Mouse (Mus musculus): ENCODE data around the gene Fuca1.

Fuca1 gene

DNA sequence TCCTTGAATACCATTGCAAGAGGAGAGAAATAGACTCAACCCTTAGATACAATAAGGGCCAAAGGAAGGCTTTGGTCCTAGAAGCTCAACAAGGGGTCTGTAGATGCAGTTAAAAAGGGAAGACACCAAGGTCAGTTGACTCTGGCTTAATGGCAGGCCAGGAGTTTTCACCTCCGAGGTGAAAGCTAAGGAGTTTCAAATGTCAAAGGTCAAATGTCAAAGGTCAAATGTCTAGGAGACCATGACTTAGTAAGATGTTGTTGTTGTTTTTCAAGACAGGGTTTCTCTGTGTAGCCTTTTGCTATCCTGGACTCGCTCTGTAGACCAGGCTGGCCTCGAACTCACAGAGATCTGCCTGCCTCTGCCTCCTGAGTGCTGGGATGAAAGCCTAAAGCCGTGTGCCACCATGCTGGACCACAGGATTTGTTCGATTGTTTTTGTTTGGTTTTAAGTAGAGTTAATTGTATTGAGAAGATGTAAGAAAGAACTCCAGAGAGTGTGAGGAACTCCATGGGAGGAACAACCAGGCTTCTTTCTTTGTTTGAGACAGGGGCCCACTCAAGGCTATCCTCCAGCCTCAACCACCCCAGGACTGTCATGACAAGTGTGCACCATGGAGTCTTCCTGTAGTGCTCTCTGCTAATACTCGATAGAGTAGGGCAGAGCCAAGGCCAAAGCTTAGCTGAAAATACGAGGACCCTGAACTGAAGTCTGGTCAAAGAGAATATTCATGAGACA is 31.2 kb upstream of the Fuca1 start:
- DNase-seq (ENCODE audit: low spot score), result no peak

DNA sequence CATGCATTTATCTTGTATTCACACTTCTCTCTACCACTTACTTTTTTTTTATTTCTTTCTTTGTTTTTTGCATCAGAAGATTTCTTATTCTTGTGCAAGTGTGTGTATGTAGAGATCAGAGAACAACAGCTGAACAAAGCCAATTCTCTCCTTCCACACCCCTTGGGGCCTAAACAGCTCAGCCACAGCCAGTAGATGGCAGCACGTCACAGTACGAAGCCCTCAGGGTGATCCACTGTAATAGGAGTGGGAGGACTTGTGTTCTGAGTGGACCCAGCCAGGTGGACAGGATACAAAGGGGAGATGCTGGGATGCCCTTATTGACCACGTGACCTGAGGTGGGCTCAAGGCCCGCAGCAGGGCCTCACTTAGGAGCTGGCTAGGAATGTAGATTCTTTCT is 30.7 kb upstream of the Fuca1 start:
- DNase-seq (ENCODE audit: low spot score), result peak; percentile 86

DNA sequence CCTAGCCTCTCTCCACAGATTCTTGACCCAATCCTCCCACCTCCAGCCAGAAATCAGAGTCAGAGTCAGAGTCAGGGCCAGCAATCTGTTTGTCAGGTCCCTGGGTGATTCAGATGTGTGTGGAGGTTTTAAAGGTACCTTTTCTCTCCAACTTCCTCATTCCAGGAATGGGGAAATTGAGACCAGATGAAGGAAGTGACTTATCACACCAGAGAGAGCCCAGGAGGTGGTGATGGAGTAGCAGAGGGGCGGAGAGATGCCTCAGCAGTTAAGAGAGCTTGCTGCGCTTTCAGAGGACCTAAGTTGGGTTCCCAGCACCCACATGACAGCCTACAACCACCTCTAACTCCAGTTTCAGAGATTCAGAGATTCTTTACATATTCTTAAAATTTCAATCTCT is 29.0 kb upstream of the Fuca1 start:
- no peak for DNase-seq (ENCODE audit: low spot score)

DNA sequence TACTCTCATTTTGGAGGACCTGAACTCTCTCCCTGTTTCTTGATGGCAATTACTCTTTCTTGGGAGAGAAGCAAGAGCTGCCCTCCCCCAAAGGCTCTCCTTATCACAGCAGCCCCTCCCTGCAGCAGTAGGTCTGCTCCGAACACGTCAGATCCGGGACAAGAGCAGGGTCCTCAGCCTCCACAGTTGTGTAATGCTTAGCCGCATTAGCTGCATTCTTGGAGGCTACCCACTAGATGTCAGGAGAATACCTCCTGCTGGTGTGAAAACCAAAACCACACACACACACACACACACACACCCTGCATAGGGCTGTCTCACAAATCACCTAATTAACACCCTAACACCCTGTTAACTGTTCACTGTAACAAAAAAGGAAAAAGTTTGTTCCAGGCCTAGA is 27.7 kb upstream of the Fuca1 start:
- DNase-seq (ENCODE audit: low spot score), result no peak

DNA sequence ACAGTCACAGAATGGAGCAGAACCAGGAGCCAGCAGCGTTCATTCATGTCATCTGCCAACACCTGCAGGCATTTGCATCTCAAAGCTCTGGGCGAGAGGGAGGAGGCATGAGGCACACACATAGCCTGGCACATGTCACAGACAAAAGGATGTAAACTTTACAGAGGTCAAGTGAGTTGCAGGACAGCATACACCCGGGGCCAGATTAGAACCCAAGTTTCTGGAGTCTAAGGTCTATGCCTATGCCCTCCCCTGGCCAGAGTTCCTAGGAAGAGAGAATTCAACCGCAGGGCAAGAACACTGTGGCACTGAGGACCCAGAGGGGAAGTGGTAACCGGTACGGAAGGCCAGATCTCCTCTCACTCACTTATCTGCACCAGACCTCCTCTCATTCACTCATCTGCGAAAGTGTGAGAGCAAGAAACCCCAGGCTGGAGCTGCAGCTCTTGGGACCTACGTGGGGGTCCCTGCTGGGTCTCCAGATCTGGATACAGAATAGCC is 25.4 kb upstream of the Fuca1 start, which contains the start of gene Cnr2:
TSS of gene Cnr2 (plus strand) at position 324 of the 501 bp plus-strand sequence.
- no peak for DNase-seq (ENCODE audit: low spot score)

DNA sequence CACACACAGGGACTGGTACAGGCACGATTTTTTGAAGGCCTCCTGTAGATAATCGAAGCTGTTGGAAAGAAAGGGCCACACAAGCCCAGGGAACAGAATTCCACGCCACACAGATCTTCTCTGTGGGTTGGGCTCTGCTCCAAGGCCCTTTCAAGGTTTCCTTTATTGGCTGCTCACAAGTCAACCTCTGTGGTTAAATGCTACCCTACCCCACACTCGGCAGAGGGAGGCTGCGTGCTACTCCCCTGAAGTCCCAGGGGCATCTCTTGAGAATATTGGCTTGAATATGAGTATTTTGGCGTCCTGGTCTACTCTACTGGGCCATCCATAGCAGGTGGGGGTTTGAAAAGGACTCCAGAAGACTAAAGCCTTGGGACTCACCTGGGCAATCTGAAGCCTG is 24.4 kb upstream of the Fuca1 start:
- DNase-seq (ENCODE audit: low spot score), result no peak

DNA sequence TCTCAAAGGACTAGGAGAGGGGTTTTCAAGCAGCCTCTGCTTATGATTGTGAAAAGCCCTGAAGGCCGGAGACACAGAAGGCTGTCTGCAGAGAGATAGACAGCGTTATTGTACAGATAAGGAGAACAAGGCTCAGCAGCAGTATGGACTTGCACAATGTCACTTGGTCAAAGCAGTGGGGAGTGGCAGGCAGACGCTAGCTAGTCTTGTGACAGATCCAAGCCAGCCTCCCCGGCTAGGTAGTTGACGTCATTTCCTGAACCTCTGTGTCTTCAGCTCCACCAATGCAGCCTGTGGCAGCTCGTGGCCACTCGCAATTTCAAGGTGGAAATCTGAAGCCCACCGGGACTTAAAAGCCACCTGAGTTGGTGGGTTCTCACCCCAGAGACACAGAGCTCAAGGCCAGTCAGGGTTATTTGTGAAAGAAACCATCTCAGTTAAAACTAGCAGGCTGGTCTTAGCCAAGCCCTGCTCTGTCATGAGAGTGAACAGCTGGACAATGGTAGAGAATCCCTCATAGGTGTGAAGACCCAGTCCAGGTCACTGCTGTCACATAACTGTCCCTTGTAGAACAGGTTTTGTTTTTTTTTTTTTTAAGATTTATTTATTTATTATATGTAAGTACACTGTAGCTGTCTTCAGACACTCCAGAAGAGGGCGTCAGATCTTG is 22.0 kb upstream of the Fuca1 start:
- DNase-seq (ENCODE audit: low spot score), result peak; percentile 91

DNA sequence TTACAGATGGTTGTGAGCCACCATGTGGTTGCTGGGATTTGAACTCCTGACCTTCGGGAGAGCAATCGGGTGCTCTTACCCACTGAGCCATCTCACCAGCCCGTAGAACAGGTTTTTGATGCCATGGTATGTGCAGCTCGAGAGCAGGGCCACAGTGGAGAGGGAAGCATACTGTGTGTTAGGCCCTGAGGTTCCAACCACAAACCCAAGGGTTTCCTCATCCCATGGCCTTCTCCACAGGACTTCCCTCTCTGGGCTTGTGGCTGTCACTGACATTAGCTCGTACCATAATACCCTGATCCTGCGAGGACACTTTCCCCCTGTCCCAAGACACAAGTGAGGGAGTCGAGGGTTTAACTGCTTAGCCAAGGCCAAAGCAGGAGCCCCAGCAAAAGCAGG is 21.5 kb upstream of the Fuca1 start:
- DNase-seq (ENCODE audit: low spot score), result no peak

DNA sequence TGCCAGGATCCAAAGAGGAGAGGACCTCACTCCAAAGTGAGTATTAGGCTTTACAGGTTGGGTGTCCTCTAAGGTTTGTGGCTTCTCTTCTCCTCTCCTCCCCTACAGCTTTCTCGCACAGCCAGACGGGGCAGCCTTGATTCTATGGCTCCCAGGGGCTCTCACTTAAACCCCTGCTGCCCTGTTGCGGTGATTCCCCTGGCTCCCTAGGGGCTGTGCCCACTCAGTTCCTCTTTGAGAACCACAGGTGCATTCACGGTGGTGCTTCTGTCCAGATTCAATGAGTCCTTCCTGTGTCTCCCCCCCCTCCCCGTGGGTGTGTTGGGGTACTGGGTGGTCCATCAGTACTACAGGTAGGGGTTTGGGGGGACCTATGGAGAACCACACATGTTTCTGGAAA is 20.5 kb upstream of the Fuca1 start:
- DNase-seq (ENCODE audit: low spot score), result no peak

DNA sequence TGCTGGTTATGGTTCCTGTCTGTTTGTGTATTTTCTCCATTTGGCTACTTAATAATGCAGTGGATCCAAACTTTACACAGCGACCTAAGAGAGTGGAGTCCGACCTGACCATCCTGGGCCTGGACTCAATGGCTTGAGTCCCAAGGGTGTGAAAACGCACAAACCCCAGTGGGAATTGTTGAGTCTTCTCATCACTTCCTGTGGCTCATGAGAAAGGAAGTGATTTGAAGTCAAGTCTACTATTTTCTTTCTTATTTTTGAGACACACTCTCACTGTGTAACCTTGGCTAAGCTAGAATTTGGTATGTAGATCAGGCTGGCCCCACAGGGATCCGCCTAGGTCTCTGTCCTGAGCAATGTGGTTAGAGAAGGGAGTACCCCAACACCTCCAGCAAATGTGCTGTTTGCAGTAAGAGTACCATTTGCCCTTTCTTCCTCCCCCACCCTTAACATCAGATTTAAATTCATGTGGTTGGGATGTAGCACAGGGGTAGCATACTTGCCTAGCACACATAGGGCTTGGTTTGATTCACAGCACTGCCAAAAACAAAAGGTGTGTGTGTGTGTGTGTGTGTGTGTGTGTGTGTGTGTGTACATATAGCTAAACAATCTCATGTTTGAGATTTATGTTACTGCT is 17.8 kb upstream of the Fuca1 start:
- no peak for DNase-seq (ENCODE audit: low spot score)

DNA sequence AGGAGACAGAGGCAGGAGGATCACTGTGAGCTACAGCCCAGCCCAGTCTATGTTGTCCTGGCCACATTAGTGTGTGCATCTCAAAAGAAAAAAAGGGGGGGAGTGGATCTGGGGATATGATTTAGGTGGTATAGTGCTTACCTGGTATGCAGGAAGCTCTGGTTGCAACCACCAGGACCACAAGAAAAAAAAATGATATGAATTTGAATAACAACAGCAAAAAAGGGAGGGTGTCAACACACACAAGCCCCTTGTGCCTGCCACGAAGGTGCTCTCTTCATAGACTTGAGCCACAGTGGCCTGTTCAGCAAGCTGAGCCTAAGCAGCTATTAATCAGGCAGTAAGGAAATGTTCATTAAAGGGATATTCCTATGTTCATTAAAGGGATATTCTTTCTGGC is 15.7 kb upstream of the Fuca1 start:
- DNase-seq (ENCODE audit: low spot score), result no peak

DNA sequence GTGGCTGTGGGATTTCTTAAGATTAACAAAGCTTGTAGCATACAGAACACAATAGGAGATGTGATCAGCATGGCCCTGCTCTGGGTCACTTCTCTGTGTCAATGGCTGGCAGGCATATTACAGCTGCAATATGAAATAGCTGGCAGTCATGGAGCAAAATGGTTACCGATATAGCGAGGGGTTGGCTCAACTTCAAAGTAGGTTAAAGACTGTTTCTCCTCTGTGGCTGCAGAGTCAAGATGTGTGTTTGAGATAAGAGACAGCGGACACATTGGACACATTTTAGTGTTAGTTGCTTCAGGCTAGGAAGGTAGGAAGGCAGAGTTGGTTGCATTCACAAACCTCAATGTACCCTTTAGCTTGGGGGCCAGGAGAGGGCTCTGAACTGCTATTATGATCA is 13.9 kb upstream of the Fuca1 start:
- peak; percentile 44 for DNase-seq (ENCODE audit: low spot score)

DNA sequence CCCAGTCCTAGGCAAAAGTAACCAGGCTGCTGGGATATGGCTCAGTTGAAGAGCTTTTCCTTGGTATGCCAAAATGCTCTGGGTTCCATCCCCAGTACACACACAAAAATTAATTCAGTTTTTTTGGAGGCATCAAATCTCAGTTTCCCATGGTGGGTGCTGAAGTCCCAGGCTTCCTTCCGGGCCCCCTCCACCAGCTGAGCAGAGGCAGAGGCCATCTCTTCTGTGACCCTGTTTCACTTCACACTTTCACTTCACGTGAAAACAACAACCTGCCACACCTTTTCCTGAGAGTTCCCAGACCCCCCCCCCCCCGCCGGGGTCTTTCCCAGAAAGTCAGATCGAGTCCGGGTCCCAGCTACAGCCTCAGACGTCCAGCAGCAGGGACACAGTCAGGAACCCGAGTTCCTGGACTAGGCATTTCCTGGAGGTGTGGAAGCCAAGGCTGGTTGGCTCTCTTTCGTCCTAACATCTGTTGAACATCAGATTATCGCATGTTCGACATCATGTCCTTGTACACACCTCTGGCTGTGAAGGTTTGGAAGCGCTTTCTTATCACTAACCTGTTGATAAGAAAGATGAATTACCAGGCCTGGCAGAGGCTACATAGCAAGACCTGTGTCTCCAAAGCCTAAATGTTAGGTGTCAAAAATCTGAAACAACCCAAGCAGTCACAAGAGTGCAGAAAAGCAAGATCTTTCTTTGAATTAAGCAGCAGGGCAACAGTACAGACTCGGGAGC is 11.0 kb upstream of the Fuca1 start:
- no peak for DNase-seq (ENCODE audit: low spot score)

DNA sequence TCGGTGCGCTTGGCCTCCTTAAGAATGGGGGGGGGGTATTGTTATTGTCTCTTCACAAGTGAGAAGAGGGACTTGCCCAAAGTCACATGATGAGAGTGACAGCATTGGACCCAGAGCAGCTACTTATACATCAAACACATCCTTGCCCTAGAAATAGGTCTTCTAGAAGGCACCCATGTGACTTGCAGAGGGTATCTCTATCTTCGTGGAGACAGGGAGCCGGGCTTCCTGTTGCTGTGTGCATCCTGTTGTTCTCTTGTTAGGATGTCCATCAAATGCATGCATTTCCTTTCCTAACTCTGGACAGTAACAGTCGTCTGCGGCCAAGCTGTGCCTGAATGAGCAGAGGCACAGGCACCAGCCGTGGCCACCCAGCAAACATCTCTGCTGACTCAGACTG is 9.0 kb upstream of the Fuca1 start:
- no peak for DNase-seq (ENCODE audit: low spot score)

DNA sequence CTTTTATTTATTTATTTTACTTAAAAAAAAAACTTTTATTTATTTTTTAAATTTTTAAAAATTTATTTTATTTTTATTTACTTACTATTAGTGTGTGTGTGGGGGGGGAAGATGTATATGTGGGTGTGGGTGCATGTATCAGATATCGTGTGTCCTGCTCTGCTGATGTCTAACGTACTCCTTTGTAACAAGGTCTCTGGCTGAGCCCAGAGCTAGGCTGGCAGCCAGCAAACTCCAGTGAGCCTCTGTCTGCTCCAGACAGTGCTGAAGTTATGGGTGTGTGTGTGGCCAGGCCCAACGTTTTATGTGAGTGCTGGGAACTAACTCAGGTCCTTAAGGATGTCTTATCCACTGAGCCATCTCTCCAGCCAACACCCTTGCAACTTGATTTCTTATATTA is 8.4 kb upstream of the Fuca1 start:
- DNase-seq (ENCODE audit: low spot score), result peak; percentile 48

DNA sequence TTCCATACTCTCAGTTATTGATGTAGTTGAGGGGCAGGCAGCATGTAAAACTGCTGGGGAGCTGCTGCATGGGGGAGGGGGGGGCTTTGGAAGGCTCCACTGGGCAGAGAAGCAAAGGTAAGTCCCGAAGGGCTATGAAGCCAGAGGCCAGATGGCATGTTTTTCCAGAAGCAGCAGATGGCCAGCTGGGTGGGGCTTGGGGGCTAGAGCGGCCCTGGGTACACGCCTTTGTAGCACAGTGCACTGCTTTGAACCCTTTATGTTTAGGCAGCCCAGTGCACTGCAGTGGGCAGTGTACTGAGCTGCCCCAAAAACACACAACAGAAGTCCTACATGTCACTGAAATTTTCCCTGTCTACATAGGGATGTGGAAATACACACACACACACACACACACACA is 7.7 kb upstream of the Fuca1 start:
- peak; percentile 72 for DNase-seq (ENCODE audit: low spot score)

DNA sequence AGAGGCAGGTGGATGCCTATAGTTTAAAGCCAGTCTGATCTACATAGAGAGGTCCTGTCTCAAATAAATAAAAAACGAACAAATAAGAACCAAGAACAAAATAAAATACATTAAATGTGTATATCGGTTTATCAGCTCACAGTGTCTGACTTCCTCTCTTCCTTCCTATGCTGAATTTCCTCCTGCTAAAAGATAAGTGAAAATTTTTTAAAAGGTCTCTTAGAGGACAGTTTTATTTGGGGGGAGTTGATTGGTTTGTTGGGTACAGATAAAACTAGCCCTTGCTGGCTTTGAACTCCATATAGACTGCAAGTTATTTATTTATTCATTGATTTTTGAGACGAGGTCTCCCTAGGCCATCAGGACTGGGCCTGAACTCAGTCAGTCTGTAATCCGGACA is 7.1 kb upstream of the Fuca1 start:
- DNase-seq (ENCODE audit: low spot score), result no peak

DNA sequence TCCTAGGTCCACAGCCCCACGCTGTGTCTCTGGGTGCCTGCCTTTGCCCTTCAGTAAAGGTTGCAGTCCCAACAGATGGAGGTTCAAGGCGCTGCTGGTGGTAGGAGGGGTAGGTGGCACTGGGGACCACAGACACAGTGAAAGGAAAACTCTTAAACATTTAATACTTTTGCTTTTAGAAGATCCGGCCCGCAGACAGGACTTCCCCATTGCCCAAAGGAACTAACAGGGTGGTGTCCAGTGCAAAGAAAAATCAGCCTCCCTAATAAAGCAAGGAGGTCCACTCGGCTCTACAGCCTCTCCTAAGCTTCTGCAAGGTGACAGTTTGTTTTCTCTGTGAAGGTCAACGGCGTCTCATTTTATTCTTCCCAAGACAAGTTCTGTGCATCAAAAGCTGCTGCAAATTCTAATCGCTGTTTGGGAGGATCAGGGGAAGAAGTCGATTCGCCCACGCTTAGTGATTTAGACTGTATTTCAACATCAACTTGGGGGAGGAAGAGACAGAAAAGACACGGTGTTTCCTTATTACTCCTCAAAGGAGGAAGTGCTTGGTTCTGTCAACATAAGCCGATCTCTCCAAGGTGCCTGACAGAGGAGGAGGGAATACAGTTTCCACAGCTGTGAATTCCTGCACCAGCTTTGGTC is 1.8 kb upstream of the Fuca1 start:
- no peak for DNase-seq (ENCODE audit: low spot score)

DNA sequence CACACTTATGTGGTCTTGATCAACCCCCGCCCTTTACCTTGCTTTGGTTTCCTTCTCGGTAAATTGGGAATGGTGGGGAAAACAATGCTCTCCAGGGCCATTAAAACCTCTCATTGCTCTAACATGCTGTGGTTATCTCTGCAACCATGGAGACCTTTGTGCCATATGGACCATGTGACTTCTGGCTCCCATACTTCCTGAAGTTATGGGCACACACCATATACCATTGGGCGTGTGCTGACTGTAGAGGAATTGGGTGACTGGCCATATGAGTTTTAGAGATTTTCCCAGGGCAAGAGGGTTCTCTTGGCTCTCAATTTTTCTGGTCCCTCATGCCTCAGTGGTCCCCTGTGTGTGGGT is 1.3 kb upstream of the Fuca1 start:
- DNase-seq (ENCODE audit: low spot score), result no peak

DNA sequence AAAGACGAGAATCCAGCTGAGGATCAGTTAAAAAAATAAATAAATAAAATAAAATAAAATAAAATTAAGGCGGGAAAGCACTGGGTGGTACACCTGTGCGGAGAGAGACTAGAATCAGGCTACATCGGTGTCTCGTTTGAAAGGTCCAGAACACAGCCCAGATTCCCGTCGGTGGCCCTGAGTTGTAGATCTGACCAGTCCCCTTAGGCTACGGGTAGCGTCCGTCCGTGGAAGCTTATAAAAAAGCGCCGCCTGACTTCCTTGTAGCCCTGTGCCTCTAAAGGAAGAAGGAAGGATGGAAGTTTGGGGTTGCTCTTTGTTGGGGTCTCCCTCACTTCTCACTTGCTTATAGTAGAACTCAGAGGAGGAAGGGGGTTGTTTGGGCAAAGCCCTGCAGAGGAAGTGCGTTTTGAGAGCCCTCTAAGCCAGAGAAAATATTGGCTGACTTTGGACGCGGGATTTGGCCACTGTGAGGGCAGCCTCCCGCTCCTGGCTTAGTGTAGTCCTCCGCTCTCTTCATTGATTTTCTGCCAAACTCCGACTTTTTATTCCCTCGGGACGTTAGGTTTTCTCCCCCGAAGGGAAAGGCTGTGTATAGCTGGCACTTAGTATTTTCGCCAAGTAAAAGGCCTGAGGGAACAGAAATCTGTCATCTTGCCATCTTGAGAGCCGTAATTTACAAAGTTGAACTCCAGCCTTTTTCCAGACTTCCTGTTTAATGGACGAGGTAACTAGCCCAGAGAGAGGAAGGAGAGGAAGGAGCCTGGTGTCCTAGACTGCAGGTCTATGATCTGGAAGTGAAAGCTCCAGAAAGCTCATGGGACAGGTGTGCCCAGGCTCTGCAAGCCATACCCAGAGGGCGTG is 954 bp downstream of the Fuca1 start:
- peak; percentile 75 for DNase-seq (ENCODE audit: low spot score)

DNA sequence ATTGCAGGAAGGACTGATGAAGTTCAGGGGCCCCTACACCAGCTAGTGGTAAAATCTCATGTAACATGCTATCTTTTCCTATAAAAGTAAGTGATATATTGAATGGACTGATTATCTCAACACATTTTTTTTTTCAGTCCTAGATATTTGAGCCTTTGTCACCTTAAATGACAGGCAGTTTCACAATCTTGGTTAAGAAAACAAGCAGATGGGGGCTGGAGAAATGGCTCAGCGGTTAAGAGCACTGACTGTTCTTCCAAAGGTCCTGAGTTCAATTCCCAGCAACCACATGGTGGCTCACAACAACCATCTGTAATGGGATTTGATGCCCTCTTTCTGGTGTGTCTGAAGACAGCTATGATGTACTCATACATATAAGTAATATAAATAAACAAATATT is 1.7 kb downstream of the Fuca1 start:
- DNase-seq (ENCODE audit: low spot score), result no peak
